Mouse (Mus musculus) brain, embryonic 14.5 days (tissue): ENCODE measurements at regions not wholly inside any gene's neighbourhood (a gene's known extent, or its start where the extent isn't known, plus 50 kb on each side); places are given as distances from the start of the nearest gene placed in this dataset.

ENCODE experiments used
- DNase-seq: peaks from one replicate; pipeline ENCODE4 v3.0.0-alpha.2; 2011; ENCODE audit warnings: low read depth
- CTCF ChIP-seq: fragments of 200-500 bp; IDR thresholded peaks from 2 replicates; pipeline ENCODE4 v1.5.1; 2012; ENCODE audit warnings: inconsistent platforms, mild to moderate bottlenecking, moderate library complexity, borderline replicate concordance; ENCODE audit not compliant: insufficient read depth, insufficient read length; ENCODE audit errors: extremely low read depth
- POLR2A ChIP-seq: fragments of 200-500 bp; IDR thresholded peaks from 2 replicates; pipeline ENCODE4 v1.6.1; 2012; ENCODE audit warnings: mild to moderate bottlenecking, inconsistent platforms, borderline replicate concordance; ENCODE audit not compliant: poor library complexity, insufficient read depth, insufficient read length, severe bottlenecking; ENCODE audit errors: extremely low read depth

GRCm38 (mm10) chr6:31200705-31201104, 197.8 kb upstream of the Mkln1 start:
- DNase-seq = no peak
- TF ChIP-seq CTCF (no peak), POLR2A (no peak)

GRCm38 (mm10) chr6:31201375-31201972, 197.1 kb upstream of the Mkln1 start:
- no peak for TF ChIP-seq CTCF
- TF ChIP-seq POLR2A = no peak
- no peak for DNase-seq

- no peak for DNase-seq
Observed at GRCm38 (mm10) chr6:31202594-31202993, 195.9 kb upstream of the Mkln1 start.

GRCm38 (mm10) chr6:31204434-31204833, 194.1 kb upstream of the Mkln1 start:
- no peak for DNase-seq
- TF ChIP-seq POLR2A (no peak), CTCF (no peak)

More at GRCm38 (mm10) chr6:31202594-31202993, 195.9 kb upstream of the Mkln1 start:
- TF ChIP-seq POLR2A = no peak
- no peak for TF ChIP-seq CTCF

- no peak for DNase-seq
- TF ChIP-seq CTCF (no peak), POLR2A (no peak)
Observed at GRCm38 (mm10) chr6:31204839-31205238, 193.7 kb upstream of the Mkln1 start.

GRCm38 (mm10) chr6:31206106-31206505, 192.4 kb upstream of the Mkln1 start:
- TF ChIP-seq POLR2A = no peak
- no peak for TF ChIP-seq CTCF
- DNase-seq = no peak

- DNase-seq = no peak
- TF ChIP-seq POLR2A = no peak
- TF ChIP-seq CTCF = no peak
Observed at GRCm38 (mm10) chr6:31207231-31207630, 191.3 kb upstream of the Mkln1 start.

GRCm38 (mm10) chr6:31208224-31208623, 190.3 kb upstream of the Mkln1 start:
- TF ChIP-seq CTCF = no peak
- DNase-seq = no peak

GRCm38 (mm10) chr6:31209411-31210139, 189.0 kb upstream of the Mkln1 start:
- DNase-seq = no peak

GRCm38 (mm10) chr6:31210209-31210714, 188.3 kb upstream of the Mkln1 start:
- TF ChIP-seq CTCF (no peak), POLR2A (no peak)
- DNase-seq = no peak

More at GRCm38 (mm10) chr6:31209411-31210139, 189.0 kb upstream of the Mkln1 start:
- TF ChIP-seq POLR2A (no peak), CTCF (no peak)

- DNase-seq = no peak
- TF ChIP-seq CTCF (no peak), POLR2A (no peak)
Observed at GRCm38 (mm10) chr6:31211091-31211490, 187.4 kb upstream of the Mkln1 start.

GRCm38 (mm10) chr6:31211616-31212015, 186.9 kb upstream of the Mkln1 start:
- no peak for TF ChIP-seq CTCF
- no peak for TF ChIP-seq POLR2A
- DNase-seq = no peak
